Mouse (Mus musculus) heart, postnatal 0 days (tissue): ENCODE data around the gene Rbms2. TPM values are rescaled to one million over a fixed set of nuclear protein-coding genes. Genes with fewer than 3 reads are reported as not detected.
"Not testable (repeated sequence)": the region's sequence is repeated elsewhere in the genome, so short reads cannot be mapped to it uniquely, and the experiment has no call there.

Source experiments
- ATAC-seq: fragments of 200-750 bp; cut with Nextera tagmentation; 2 replicates; pipeline ENCODE4 v1.8.0; 2017; ENCODE audit warnings: low read depth, moderate number of reproducible peaks, moderate library complexity; ENCODE audit not compliant: insufficient read depth
- DNase-seq: peaks from one replicate; pipeline ENCODE4 v3.0.0-alpha.2; 2016; ENCODE audit warnings: low spot score
- H3K27ac ChIP-seq: fragments of 300-500 bp; sonication (generic); 2 replicates; pipeline ENCODE4 v1.5.1; 2014; ENCODE audit warnings: low read depth, mild to moderate bottlenecking
- H3K27me3 ChIP-seq: fragments of 300-500 bp; sonication (generic); 2 replicates; pipeline ENCODE4 v1.6.1; 2014; ENCODE audit warnings: low read length, mixed read lengths; ENCODE audit not compliant: control insufficient read depth, insufficient read depth
- H3K36me3 ChIP-seq: fragments of 300-500 bp; sonication (generic); replicated peaks from 2 replicates; pipeline ENCODE4 v1.6.1; 2014; ENCODE audit warnings: low read length, mixed read lengths; ENCODE audit not compliant: control insufficient read depth, insufficient read depth
- H3K4me1 ChIP-seq: fragments of 300-500 bp; sonication (generic); 2 replicates; pipeline ENCODE4 v1.6.1; 2014; ENCODE audit warnings: antibody characterized with exemption; ENCODE audit not compliant: control insufficient read depth, insufficient read depth
- H3K4me2 ChIP-seq: fragments of 300-500 bp; sonication (generic); 2 replicates; pipeline ENCODE4 v1.6.1; 2014; ENCODE audit warnings: low read depth, mild to moderate bottlenecking, low read length, moderate library complexity
- H3K4me3 ChIP-seq: fragments of 300-500 bp; sonication (generic); 2 replicates; pipeline ENCODE4 v1.5.1; 2014; ENCODE audit warnings: low read depth, low read length
- H3K9ac ChIP-seq: fragments of 300-500 bp; sonication (generic); replicated peaks from 2 replicates; pipeline ENCODE4 v1.6.1; 2014; ENCODE audit warnings: low read depth, low read length, mixed read lengths
- H3K9me3 ChIP-seq: fragments of 300-500 bp; sonication (generic); replicated peaks from 2 replicates; pipeline ENCODE4 v1.6.1; 2016; ENCODE audit warnings: low read length; ENCODE audit not compliant: control insufficient read depth
- CTCF ChIP-seq: IDR thresholded peaks from 2 replicates; pipeline ENCODE4 v1.5.1; 2016; ENCODE audit warnings: antibody characterized with exemption, control low read depth, low read depth
- EP300 ChIP-seq: IDR thresholded peaks from 2 replicates; pipeline ENCODE4 v1.6.1; 2016; ENCODE audit warnings: antibody characterized with exemption, low read depth
- WGBS: fragments of 180-500 bp; shearing (Covaris S2); extraction: QIAGEN DNeasy Blood & Tissue Kit; methylation state at CpG from one replicate; pipeline ENCODE4 v1.1.7; 2014; 5-methylcytosine and 5-hydroxymethylcytosine counted together
- polyA plus RNA-seq: library from polyadenylated mRNA; unstranded; fragments of >200 nt; fragmentation: Nextera tagmentation; extraction: Ambion mirVana; gene quantifications from 2 replicates; pipeline ENCODE4 v1.2.1, GENCODE M21; 2015
- total RNA-seq: library from RNA; depleted of rRNA; stranded (reverse); fragments of >200 nt; gene quantifications from 2 replicates; pipeline ENCODE4 v1.2.3, GENCODE M21; 2014; ENCODE audit warnings: low replicate concordance

Rbms2 gene
- total and polyA plus RNA-seq, 2 experiments from 2014 or later, result 29.9 to 41.9 TPM

DNA sequence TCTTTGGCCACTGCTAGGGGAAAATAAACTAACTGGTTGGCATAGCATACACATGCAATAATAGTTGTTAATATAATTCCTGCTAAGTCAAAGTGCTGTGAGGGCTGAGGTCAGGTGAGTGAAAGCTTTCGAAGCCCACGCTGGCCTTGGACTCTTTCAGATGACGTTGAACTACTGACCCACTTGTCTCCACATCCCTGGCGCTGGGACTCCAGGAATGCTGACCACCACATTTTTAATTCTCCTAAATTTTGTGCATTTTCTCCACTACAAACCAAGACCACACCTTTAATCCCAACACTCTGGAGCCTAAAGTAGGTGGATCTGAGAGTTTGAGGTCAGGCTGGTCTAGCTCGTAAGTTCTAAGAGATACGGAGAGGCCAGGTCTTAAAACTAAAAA lies 13.0 kb upstream of the Rbms2 start:
- DNase-seq, result no peak
- H3K27ac ChIP-seq, result no peak overlapping the region
- H3K4me1 ChIP-seq, result peaks cover 6% of the 10 kb centered on the region; the same call in 1 of the 2 replicates
- no peak overlapping the region for H3K4me2 ChIP-seq
- no peak overlapping the region for H3K9ac ChIP-seq
- ATAC-seq, result no peak
- H3K27me3 ChIP-seq, result peaks cover 9% of the 10 kb centered on the region
- no peaks in the 10 kb centered on the region for H3K9me3 ChIP-seq
- WGBS, result 92% methylated on average over 6 of the region's 6 CpGs
- no peaks in the 10 kb centered on the region for H3K36me3 ChIP-seq
- H3K4me3 ChIP-seq, result no peak overlapping the region
- TF ChIP-seq EP300 (no peak), CTCF (no peak)

DNA sequence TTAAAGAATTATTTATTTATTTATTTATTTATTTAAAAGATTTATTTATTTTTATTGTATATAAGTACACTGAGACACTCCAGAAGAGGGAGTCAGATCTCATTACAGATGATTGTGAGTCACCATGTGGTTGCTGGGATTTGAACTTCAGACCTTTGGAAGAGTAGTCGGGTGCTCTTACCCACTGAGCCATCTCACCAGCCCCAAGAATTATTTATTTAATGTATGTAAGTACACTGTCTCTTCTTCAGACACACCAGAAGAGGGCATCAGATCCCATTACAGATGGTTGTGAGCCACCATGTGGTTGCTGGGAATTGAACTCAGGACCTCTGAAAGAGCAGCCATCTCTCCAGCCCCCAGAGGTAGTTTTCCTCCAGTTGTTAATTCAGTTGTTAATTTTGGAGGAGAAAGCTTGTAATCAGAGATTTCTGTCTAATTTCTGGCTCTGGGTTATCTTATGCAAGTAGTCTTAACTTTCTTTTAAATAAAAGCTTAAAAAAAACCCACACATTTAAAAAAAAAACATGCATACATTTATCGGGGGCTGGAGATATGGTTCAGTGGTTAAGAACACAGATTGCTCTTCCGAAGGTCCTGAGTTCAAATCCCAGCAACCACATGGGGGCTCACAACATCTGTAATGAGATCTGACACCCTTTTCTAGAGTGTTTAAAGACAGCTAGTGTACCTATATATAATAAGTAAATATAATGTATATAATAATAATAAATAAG lies 12.1 kb upstream of the Rbms2 start:
- not testable (repeated sequence) for H3K4me2 ChIP-seq, ATAC-seq, H3K36me3 ChIP-seq, H3K27me3 ChIP-seq, H3K9ac ChIP-seq, H3K4me1 ChIP-seq, H3K4me3 ChIP-seq, H3K27ac ChIP-seq, DNase-seq, H3K9me3 ChIP-seq
- 92% methylated on average over 3 of the region's 3 CpGs for WGBS

DNA sequence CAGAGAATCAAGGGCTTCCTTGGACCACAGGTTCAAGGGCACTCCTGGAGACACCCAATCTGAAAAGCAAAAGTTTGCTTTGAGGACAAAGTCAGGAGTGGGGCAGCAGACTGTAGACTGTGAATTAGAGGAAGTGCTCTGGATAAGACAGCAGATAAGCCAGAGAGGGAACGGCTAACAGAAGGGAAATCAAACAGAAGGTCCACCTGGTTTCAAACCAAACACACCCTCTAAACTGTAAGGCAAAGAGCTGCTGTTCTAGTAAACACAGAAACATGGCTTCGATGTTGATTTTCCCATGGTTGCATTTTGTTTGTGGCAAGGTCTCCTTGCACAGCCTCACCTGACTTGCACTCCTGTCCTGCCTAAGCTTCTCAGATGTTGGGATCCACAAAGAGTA lies 11.4 kb upstream of the Rbms2 start:
- Histone ChIP-seq H3K9ac (no peak overlapping the region), H3K4me1 (peaks cover 6% of the 10 kb centered on the region; the same call in 1 of the 2 replicates), H3K9me3 (no peaks in the 10 kb centered on the region), H3K27ac (no peak overlapping the region), H3K4me2 (no peak overlapping the region), H3K36me3 (no peaks in the 10 kb centered on the region), H3K4me3 (no peak overlapping the region), H3K27me3 (peaks cover 9% of the 10 kb centered on the region)
- no peak for DNase-seq
- no peak for ATAC-seq
- 44% methylated on average over 2 of the region's 2 CpGs for WGBS
- TF ChIP-seq CTCF, result no peak

DNA sequence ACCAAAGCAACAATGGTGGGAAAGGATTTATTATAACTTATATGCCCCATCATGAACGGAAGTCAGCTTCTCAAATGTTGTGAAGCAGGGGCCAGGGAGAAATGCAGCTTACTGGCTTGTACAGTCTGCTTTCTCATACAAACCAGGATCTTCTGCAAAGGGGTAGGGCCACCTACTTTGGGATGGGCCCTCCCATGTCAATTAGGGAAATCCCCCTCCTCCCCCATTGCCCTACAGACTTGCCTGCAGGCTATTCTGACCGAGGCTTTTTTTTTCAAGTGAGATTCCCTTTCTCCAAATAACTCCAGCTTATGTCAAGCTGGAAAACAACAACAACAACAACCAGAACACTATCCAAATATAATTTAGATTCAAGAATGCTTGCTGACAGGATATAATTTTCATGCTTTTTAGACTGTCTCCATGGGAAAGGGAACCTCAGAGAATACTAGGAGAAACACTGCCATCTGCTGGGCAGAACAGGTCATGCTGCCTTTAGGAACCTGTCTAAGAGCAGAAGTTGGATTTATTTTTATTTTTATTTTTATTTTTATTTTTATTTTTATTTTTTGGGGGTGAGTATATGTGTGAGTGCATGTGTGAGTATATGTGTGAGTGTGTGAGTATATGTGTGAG lies 8.3 kb upstream of the Rbms2 start:
- H3K9me3 ChIP-seq, result no peaks in the 10 kb centered on the region
- peak; percentile 65 for DNase-seq
- H3K27ac ChIP-seq, result no peak overlapping the region
- 48% methylated on average over 2 of the region's 2 CpGs for WGBS
- no peak overlapping the region for H3K9ac ChIP-seq
- no peak overlapping the region for H3K4me2 ChIP-seq
- no peaks in the 10 kb centered on the region for H3K27me3 ChIP-seq
- H3K36me3 ChIP-seq, result no peaks in the 10 kb centered on the region
- no peak for TF ChIP-seq EP300
- peak; percentile 79 for TF ChIP-seq CTCF
- H3K4me3 ChIP-seq, result no peak overlapping the region
- ATAC-seq, result no peak
- no peaks in the 10 kb centered on the region for H3K4me1 ChIP-seq

DNA sequence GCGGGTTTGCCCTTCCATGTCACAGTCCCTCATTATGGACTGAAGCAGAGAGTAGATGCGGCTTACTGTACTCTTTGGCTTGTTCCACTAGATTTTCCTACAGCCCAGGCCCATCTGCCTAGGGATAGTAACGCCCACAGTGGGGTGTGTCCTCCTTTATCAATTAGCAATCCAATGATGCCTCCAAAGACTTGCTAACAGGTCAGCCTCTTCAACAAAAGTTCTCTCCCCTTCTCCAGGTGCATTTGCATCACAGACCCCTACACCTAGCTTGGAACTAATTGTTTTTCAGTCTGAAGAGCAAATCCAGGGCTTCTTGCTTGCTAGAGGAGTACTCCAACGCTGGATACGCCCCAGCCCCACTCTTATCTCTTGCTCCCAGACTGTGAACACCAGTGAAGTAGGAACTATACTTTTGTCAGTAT lies 7.1 kb upstream of the Rbms2 start:
- ATAC-seq, result no peak
- H3K4me2 ChIP-seq, result no peak overlapping the region
- no peak overlapping the region for H3K4me3 ChIP-seq
- DNase-seq, result no peak
- no peak overlapping the region for H3K9ac ChIP-seq
- TF ChIP-seq EP300 (no peak), CTCF (no peak)
- no peaks in the 10 kb centered on the region for H3K36me3 ChIP-seq
- no peaks in the 10 kb centered on the region for H3K27me3 ChIP-seq
- no peaks in the 10 kb centered on the region for H3K4me1 ChIP-seq
- H3K27ac ChIP-seq, result no peak overlapping the region
- no peaks in the 10 kb centered on the region for H3K9me3 ChIP-seq
- WGBS, result 48% methylated on average over 5 of the region's 5 CpGs

DNA sequence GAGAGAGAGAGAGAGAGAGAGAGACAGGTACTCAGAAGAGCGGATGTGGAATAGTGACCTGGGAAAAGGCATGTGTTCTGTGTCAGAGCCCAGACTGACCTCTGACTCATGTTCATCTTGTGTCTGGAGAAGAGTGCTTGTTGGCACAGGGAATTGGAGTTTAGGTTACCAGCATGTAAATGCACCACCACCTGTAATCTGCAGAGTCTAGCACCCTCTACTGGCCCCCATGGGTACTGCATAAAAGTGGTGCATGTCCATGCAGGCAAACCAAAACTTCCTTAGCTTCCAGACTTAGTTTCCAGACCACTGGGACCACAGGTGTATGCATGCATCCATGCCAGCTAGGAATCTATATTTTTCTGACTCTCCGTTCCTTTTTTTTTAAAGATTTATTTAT lies 5.9 kb upstream of the Rbms2 start:
- Histone ChIP-seq H3K27ac (no peak overlapping the region), H3K27me3 (no peaks in the 10 kb centered on the region), H3K4me3 (no peak overlapping the region), H3K36me3 (no peaks in the 10 kb centered on the region), H3K4me2 (no peak overlapping the region), H3K9ac (no peak overlapping the region), H3K4me1 (no peaks in the 10 kb centered on the region), H3K9me3 (no peaks in the 10 kb centered on the region)
- TF ChIP-seq CTCF (peak; percentile 97), EP300 (no peak)
- ATAC-seq (peak; percentile 71), DNase-seq (peak; percentile 89)
- 44% methylated on average over 2 of the region's 2 CpGs for WGBS
